Mouse (Mus musculus): ENCODE data around the gene Srgn.

DNA sequence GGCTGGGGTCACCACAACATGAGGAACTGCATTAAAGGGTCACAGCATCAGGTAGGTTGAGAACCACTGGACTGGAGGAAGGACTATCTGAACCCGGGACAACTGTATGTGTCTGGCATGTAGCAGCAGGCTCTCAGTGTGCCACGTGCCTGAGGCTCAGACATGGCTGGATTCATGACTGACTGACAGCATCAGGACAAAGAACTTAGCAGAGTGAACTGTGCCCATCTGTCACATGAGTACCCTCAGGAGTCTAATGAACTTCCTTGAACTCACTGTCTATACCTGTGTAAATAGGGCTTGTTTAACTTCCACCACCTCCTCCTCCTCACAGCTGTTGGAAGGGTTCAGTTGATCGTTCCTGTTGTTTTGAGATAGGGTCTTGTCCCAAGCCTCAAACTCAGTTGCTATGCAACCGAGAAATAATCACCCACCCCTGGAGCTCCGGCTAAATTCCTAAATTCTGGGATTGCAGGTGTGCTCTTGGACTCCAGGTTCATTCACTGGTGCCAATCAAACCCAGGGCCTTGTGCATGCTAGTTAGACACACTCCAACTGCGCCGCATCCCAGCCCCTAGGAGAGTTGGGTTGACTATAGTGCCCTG, 4.8 kb downstream of the Srgn start:
- no peak for TF ChIP-seq POLR2A (IDR thresholded peaks at IDR 0.05; ENCODE audit: borderline replicate concordance, insufficient read depth, low read length)
- TF ChIP-seq CTCF (IDR thresholded peaks at IDR 0.05; ENCODE audit: borderline replicate concordance, insufficient read depth, low read depth, low read length): no peak

Measured in cerebellum, adult 2 months (tissue).